Mouse (Mus musculus) stomach, postnatal 0 days (tissue): ENCODE measurements at regions not wholly inside any gene's neighbourhood (a gene's known extent, or its start where the extent isn't known, plus 50 kb on each side); places are given as distances from the start of the nearest gene placed in this dataset.

ENCODE experiments used
- ATAC-seq: fragments of 200-750 bp; cut with Nextera tagmentation; 2 replicates; pipeline ENCODE4 v1.8.0; 2017; ENCODE audit not compliant: low FRiP score, low TSS enrichment
- DNase-seq: peaks from one replicate; pipeline ENCODE4 v3.0.0-alpha.2; 2016; ENCODE audit warnings: low spot score
- H3K27ac ChIP-seq: fragments of 300-500 bp; sonication (generic); replicated peaks from 2 replicates; pipeline ENCODE4 v1.5.1; 2014; ENCODE audit warnings: mild to moderate bottlenecking, control low read depth
- H3K27me3 ChIP-seq: fragments of 300-500 bp; sonication (generic); 2 replicates; pipeline ENCODE4 v1.6.1; 2014; ENCODE audit warnings: low read length; ENCODE audit not compliant: control insufficient read depth, insufficient read depth
- H3K36me3 ChIP-seq: fragments of 300-500 bp; sonication (generic); 2 replicates; pipeline ENCODE4 v1.6.1; 2014; ENCODE audit warnings: low read length, mixed read lengths; ENCODE audit not compliant: control insufficient read depth, insufficient read depth
- H3K4me1 ChIP-seq: fragments of 300-500 bp; sonication (generic); replicated peaks from 2 replicates; pipeline ENCODE4 v1.6.1; 2014; ENCODE audit warnings: antibody characterized with exemption; ENCODE audit not compliant: control insufficient read depth, insufficient read depth
- H3K4me2 ChIP-seq: fragments of 300-500 bp; sonication (generic); replicated peaks from 2 replicates; pipeline ENCODE4 v1.6.1; 2014; ENCODE audit warnings: low read depth, mild to moderate bottlenecking, control low read depth, moderate library complexity
- H3K4me3 ChIP-seq: fragments of 300-500 bp; sonication (generic); 2 replicates; pipeline ENCODE4 v1.5.1; 2014; ENCODE audit warnings: low read depth, low read length, control low read depth
- H3K9ac ChIP-seq: fragments of 300-500 bp; sonication (generic); 2 replicates; pipeline ENCODE4 v1.6.1; 2014; ENCODE audit warnings: mild to moderate bottlenecking, low read length, control low read depth, mixed read lengths
- H3K9me3 ChIP-seq: fragments of 300-500 bp; sonication (generic); 2 replicates; pipeline ENCODE4 v1.6.1; 2016; ENCODE audit warnings: low read length; ENCODE audit not compliant: control insufficient read depth
- CTCF ChIP-seq: IDR thresholded peaks from 2 replicates; pipeline ENCODE4 v1.5.1; 2016; ENCODE audit warnings: antibody characterized with exemption, low read depth, mild to moderate bottlenecking, moderate library complexity
- EP300 ChIP-seq: optimal IDR thresholded peaks from 2 replicates; pipeline ENCODE3; 2016; ENCODE audit warnings: antibody characterized with exemption
- WGBS: fragments of 180-500 bp; shearing (Covaris S2); extraction: QIAGEN DNeasy Blood & Tissue Kit; methylation state at CpG from one replicate; pipeline ENCODE4 v1.1.7; 2014; 5-methylcytosine and 5-hydroxymethylcytosine counted together

DNA sequence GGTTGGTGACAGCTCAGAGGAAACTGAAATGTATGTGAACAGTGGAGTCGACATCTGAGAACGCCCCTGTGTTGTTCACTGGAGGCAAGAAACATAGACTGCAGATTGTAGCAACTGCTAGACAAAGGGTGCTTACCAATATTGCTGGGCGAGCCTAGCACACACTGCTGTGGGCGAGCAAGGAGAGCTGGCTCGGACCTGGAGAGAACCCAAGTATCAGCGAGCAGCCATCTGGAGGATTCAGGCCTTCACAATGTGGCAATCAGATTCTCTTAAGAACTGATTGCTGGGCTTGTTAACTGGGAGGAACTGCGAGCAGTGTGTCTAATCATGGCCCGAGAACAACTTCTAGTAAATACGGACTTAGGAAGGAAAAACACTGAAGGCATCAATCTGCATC, 128.8 kb upstream of the Nmur2 start:
- 76% methylated on average over 9 of the region's 9 CpGs for WGBS
- TF ChIP-seq CTCF: no peak
- TF ChIP-seq EP300: no peak

DNA sequence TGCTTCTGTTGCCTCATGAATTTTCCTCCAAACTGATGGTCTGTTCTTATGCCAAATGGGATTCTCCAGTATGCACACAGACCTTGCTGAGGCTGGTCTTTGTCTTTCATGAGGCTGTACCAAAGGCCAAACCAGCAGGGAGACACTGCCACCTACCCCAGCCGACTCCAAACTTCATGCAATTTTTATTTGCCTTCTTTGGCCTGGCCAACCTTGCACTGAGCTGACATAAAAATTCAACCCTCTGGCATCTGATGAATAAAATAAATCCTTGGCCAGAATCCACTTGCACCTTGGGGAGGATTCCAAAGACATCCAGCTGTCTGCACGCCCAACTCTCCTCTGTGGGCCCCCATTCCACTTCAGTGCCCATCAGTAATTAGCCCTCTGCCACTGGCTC, 126.0 kb upstream of the Nmur2 start:
- ATAC-seq: no peak
- no peak overlapping the region for H3K27ac ChIP-seq
- no peaks in the 10 kb centered on the region for H3K4me1 ChIP-seq
- H3K9me3 ChIP-seq: no peaks in the 10 kb centered on the region
- TF ChIP-seq EP300: no peak
- no peak for TF ChIP-seq CTCF
- WGBS: 62% methylated on average over 2 of the region's 2 CpGs
- H3K36me3 ChIP-seq: no peaks in the 10 kb centered on the region
- no peak overlapping the region for H3K9ac ChIP-seq
- no peak for DNase-seq
- H3K4me2 ChIP-seq: no peak overlapping the region
- no peak overlapping the region for H3K4me3 ChIP-seq
- no peaks in the 10 kb centered on the region for H3K27me3 ChIP-seq

More for the DNA sequence above, 128.8 kb upstream of the Nmur2 start:
- no peak overlapping the region for H3K4me2 ChIP-seq
- no peak for ATAC-seq
- H3K27ac ChIP-seq: no peak overlapping the region
- H3K9ac ChIP-seq: no peak overlapping the region
- H3K9me3 ChIP-seq: no peaks in the 10 kb centered on the region
- no peak overlapping the region for H3K4me3 ChIP-seq
- no peak for DNase-seq
- H3K27me3 ChIP-seq: no peaks in the 10 kb centered on the region
- H3K4me1 ChIP-seq: no peaks in the 10 kb centered on the region
- H3K36me3 ChIP-seq: no peaks in the 10 kb centered on the region

DNA sequence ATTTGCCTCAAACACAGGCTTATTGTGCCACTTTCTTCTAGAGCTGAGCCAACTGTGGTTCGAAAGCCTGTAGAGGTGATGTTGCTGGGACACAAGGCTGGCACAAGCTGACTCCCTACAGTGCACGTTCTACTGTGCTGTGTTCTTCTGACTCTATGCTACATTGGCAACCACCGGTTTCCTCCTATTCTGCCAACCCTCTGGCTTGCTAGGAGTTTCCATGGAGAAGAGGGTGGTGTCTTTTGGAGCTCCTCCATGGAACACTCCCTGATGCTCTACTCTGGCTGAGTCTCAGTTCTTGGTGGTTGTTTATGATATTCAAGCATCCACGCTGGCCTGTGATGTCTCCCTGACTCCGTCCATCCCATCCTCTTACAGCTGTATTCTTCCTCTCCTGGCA, 124.9 kb upstream of the Nmur2 start:
- no peak overlapping the region for H3K4me3 ChIP-seq
- DNase-seq (no peak), ATAC-seq (no peak)
- TF ChIP-seq EP300 (no peak), CTCF (no peak)
- H3K9me3 ChIP-seq: no peaks in the 10 kb centered on the region
- H3K27ac ChIP-seq: no peak overlapping the region
- H3K27me3 ChIP-seq: no peaks in the 10 kb centered on the region
- H3K4me2 ChIP-seq: no peak overlapping the region
- H3K36me3 ChIP-seq: no peaks in the 10 kb centered on the region
- WGBS: 62% methylated on average over 5 of the region's 5 CpGs
- H3K9ac ChIP-seq: no peak overlapping the region
- no peaks in the 10 kb centered on the region for H3K4me1 ChIP-seq

DNA sequence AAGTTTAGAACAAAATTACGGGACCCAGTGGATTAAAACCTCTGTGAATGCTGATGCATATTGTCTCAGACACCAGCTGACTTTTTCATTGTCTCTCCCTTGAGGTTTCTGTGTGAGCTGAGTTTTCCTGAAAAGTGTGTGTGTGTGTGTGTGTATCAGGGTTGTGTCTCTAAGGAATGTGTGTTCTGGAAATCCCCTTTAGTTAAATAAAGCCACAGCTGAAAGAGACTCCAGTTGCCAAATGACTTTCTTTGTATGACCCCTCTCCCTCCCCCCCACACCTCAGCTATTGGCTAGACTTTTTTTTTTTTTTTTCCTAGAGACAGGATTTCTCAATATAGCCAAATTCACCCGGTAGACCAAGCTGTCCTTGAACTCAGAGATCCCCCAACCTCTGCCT, 119.5 kb upstream of the Nmur2 start:
- TF ChIP-seq CTCF (no peak), EP300 (no peak)
- no peak overlapping the region for H3K4me3 ChIP-seq
- no peak overlapping the region for H3K27ac ChIP-seq
- no peaks in the 10 kb centered on the region for H3K9me3 ChIP-seq
- no peak overlapping the region for H3K9ac ChIP-seq
- ATAC-seq (no peak), DNase-seq (no peak)
- H3K27me3 ChIP-seq: no peaks in the 10 kb centered on the region
- WGBS: 59% methylated on average over 2 of the region's 2 CpGs
- H3K4me1 ChIP-seq: no peaks in the 10 kb centered on the region
- no peaks in the 10 kb centered on the region for H3K36me3 ChIP-seq
- H3K4me2 ChIP-seq: no peak overlapping the region

DNA sequence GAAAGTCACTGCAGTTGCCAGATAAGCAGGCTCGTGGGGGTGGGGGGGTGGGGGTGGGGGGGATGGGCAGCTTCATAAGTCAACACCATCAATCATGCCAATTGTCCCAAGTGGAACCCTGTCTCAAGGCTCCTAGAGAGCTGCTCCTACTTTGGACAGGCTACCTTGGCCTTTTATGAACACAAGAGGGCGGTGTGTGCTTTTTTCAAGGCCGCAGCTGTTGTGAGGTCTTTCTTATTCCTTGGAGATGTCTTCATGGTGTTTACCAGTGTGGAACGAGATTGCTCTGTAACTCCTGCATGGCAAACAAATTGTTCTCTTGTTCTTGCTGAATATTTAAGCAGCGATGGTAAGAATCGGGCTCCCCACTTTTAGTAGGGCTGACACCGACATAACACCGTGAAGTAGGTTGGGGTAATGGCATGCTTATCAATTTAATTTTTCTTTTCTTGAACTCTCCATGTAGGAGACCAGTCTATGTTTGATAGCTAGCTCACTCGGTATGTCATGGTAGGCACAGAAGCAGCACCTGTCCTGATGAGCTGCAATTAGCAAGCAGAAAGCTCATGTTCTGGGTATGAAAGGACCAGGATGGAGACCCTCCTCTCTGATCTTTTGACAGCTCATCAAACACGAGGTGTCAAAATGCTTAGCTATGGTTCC, 118.7 kb upstream of the Nmur2 start:
- Histone ChIP-seq H3K4me2 (no peak overlapping the region), H3K9me3 (no peaks in the 10 kb centered on the region), H3K4me3 (no peak overlapping the region), H3K27me3 (no peaks in the 10 kb centered on the region), H3K36me3 (no peaks in the 10 kb centered on the region), H3K27ac (no peak overlapping the region), H3K4me1 (no peaks in the 10 kb centered on the region), H3K9ac (no peak overlapping the region)
- WGBS: 47% methylated on average over 10 of the region's 10 CpGs
- peak; percentile 81 for TF ChIP-seq CTCF
- TF ChIP-seq EP300: no peak
- ATAC-seq (no peak), DNase-seq (peak; percentile 37)

DNA sequence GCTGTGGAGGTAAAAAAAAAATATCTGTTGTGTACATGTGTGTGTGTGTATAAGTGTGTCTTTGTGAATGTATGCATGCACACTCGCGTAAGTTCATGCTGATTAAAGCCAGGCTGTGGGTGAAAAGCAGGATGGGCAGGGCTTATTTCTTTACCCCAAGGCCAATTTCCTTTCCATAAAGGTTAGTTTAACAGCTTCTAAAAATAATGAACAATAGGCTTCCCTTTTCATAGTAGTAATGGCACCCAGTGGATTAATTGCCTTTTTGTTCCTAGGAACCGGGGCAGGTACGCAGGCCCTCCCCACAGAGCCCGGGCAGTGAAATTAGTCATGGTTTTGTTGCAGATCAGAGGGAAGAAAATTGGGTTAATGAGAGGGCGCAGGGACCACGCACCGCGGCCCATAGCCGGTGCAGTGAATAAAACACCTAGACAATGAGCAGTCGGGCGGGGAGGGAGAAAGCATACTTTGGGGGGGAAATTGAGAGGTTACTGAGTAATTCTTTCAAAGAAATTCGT, 110.1 kb upstream of the Nmur2 start:
- Histone ChIP-seq H3K36me3 (no peaks in the 10 kb centered on the region), H3K27me3 (no peaks in the 10 kb centered on the region), H3K9ac (no peak overlapping the region), H3K27ac (no peak overlapping the region), H3K4me2 (no peak overlapping the region), H3K4me1 (no peaks in the 10 kb centered on the region), H3K4me3 (no peak overlapping the region), H3K9me3 (no peaks in the 10 kb centered on the region)
- ATAC-seq (no peak), DNase-seq (no peak)
- 56% methylated on average over 13 of the region's 13 CpGs for WGBS
- TF ChIP-seq CTCF (no peak), EP300 (no peak)
